Mouse (Mus musculus) neutrophil, adult 83 days (primary cell): Measurements from ENCODE around the gene Vmn1r235. TPM values are rescaled to one million over a fixed set of nuclear protein-coding genes. Genes with fewer than 3 reads are reported as not detected.

Experiments used
- total RNA-seq, 2 experiments: library from RNA; stranded (reverse); gene quantifications; one replicate each; pipeline ENCODE4 v1.2.4; 2023

Gene Vmn1r235
- total RNA-seq: not detected

DNA sequence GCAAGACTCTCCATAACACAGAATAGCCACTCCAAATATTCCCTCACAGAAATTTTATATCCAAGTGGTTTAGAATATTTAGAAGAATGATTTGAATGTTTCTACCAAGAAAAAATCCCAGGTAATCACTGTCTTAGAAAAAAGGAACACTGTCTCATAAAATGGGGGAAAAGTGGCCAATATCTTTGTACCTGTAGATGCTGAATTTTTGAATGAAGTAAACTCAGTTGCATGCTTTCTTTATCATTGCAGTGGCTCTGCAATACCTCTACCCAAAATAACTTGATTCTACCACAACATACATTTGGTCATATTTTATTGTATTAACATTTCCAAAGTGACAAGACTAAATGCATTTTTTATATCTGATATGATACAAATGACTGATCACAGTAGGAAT is at the start of gene Vmn1r235:
Gene Vmn1r235 (plus strand): TSS at position 301 of the 400 bp plus-strand sequence.

GRCm38 (mm10) chr17:21225787-21226186 is 30.4 kb upstream of the Vmn1r235 start, which contains the start of gene Vmn1r234:
Gene Vmn1r234, plus strand, starts transcription at chr17:21226087.

DNA sequence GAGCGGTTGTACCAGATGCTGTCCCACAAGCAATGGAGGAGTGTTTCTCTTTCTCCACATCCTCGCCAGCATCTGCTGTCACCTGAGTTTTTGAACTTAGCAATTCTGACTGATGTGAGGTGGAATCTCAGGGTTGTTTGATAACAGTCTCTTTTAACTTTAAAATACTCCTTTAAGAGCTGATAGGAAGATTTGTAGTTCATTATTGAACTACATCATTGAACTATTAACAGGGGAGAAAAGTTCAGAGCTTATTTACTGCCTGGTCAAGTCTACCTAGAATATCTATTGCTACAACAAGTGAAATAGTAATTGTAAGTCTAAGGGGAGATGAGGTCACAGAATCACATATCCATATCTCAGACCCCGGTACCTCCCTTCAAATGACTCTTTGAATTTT is 26.4 kb downstream of the Vmn1r235 start, which contains the start of gene Vmn1r236:
Gene Vmn1r236 (plus strand): TSS at position 301 of the 400 bp plus-strand sequence.

DNA sequence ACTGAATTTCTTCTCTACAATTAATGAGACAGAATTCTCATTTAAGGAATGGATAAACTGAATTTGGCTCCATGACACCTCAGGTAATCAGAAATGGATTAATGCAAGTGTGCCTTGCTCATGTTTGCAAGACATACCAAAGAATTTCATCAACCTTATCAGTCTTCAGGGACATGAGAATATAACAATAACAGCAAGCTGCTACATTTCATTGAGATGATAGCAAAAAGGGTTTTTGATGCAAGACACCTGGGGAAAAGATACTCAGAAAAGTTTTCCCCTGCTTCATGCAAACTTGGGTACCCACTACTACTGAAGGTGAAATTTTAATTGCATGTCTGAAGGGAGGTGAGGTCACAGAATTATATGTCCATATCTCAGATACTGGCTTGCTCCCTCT is 55.4 kb downstream of the Vmn1r235 start, which contains the start of gene Vmn1r237:
Gene Vmn1r237 (plus strand): TSS at position 301 of the 400 bp plus-strand sequence.

Other genes starting within 250 kb of the Vmn1r235 start
- 1 to 10 TPM; 6.4 to 9.6 TPM for gene Zfp160, start 247.5 kb upstream of the Vmn1r235 start, total RNA-seq
- gene Vmn1r234, start 30.3 kb upstream of the Vmn1r235 start, total RNA-seq: not detected
- not detected for gene Vmn1r236, start 26.5 kb downstream of the Vmn1r235 start, total RNA-seq
- not detected for gene Vmn1r237, start 55.5 kb downstream of the Vmn1r235 start, total RNA-seq
- gene Zfp677, start 127.3 kb downstream of the Vmn1r235 start, total RNA-seq: 1 to 10 TPM; 2.1 to 3.0 TPM
- 1 to 10 TPM; 1.8 to 2.0 TPM for gene Zfp54, start 166.8 kb downstream of the Vmn1r235 start, total RNA-seq
- 1 to 10 TPM; 8.0 to 8.2 TPM for gene Zfp51, start 194.0 kb downstream of the Vmn1r235 start, total RNA-seq
- gene Zfp53, start 232.6 kb downstream of the Vmn1r235 start, total RNA-seq: 10 to 100 TPM in 1 of 2 experiments, 1 to 10 TPM in 1; 8.4 to 10.4 TPM